Mouse (Mus musculus) liver, embryonic 14 days (tissue): ENCODE results near the gene Sept12. TPM values are rescaled to one million over a fixed set of nuclear protein-coding genes. Genes with fewer than 3 reads are reported as not detected.

Experiments used
- polyA plus RNA-seq: library from polyadenylated mRNA; depleted of rRNA; stranded (reverse); fragments of >200 nt; gene quantifications from 2 replicates; pipeline ENCODE4 v1.2.3, GENCODE M21; 2012; rRNA removed

Gene Sept12
- polyA plus RNA-seq, result not detected in 2 replicates

GRCm38 (mm10) chr16:4997553-4997952 lies at the start of gene Sept12:
Sept12 (minus strand) TSS chr16:4997852.

GRCm38 (mm10) chr16:5013054-5013838 lies 15.6 kb upstream of the Sept12 start, which contains the start of gene Rogdi:
Rogdi (minus strand) TSS chr16:5013553.

DNA sequence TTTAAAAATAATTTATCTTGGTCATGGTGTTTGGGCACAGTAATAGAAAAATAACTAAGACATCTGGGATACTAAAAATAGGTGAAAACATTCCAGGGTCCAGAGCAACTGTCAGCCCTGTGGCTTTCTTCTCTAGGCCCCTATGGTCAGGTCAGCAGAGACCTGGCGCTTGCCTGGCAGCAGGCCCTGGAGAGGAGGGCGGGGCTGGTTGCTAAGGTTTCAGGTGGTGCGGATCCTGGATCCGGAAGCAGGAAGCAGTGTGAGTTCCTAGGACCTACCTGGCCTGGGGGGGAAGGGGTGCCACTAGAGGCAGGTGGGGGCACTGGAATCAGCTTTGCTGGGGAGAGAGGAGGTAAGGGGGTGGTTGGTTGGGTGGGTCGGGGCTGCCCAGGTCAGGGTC lies 9.4 kb upstream of the Sept12 start, which contains the start of gene Smim22:
Smim22 (plus strand) TSS at position 222 of the 400 bp plus-strand sequence.

DNA sequence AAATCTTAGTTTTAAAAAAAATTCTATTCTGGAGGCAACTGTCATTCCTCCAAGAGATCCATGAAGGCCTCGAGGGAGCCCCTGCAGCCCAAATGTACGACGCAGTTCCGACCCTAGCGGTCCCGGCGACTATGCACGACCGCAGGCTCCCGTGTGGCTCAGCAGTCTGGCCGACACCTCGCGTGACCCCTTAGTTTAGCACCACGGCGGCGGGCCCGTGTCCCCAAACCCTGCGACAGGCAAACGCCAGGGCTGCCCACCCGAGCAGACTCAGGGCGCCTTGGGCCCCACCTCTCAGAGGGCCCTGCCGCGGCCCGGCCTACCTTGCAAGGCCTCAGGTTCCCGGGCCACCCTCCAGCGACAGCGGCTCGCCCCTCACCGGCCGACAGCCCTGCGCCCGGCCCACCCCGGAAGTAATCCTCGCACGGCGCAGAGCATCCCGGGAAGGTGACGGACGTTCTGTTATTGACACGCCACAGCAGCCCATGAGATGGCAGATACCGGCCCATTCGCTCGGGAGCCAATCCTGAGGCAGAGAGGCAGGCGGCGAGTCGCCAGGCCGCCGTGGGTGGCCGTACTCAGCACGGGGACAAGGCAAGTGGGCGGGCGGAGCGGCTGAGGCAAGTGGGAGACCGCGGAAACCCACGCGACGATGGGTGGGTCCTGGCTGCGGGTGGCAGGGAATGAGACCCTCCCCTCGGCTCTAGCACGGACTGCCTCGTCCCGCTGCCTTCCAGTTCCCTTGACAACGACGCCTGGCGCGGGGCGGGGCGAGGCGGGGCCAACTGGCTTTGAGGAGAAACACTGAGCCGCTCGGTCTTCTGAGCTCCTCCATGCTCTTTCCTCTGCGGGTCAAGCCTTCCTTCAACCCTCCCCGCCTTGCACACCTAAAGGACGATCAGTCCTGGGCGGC lies 33.6 kb downstream of the Sept12 start, which contains the start of gene Anks3:
Anks3 (minus strand) TSS at position 409 of the 913 bp plus-strand sequence.

DNA sequence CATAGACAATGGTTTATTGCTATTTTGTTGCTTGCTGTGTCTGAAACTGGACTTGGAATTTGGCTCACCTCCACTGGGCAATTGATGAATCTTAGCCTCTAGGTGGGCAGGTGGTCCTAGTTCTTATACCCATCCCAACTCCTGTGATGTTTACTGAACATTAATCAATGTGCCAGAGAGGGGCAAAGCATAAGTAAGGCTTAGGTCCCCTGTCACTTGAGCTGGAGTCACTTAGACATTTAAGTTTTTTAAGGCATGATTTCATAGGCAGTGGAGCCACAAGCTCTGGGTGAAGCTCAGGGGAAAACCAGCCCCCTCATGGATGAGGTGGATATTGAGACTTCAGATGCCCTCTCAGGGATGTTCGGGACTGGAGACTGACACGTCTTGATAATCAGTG lies 59.2 kb downstream of the Sept12 start, which contains the start of gene Nudt16l1:
Nudt16l1 (plus strand) TSS at position 301 of the 400 bp plus-strand sequence.

Other genes starting within 250 kb of the Sept12 start
- 8.9 and 9.6 TPM in 2 replicates for gene Cdip1, start 207.6 kb downstream of the Sept12 start, polyA plus RNA-seq
- gene 4930562C15Rik, start 162.4 kb downstream of the Sept12 start, polyA plus RNA-seq, result not detected in 2 replicates
- 5.2 and 5.5 TPM in 2 replicates for gene Ubald1, start 117.5 kb downstream of the Sept12 start, polyA plus RNA-seq
- gene Mgrn1, start 111.6 kb downstream of the Sept12 start, polyA plus RNA-seq, result 12.4 and 15.5 TPM in 2 replicates
- 26.2 and 28.3 TPM in 2 replicates for gene Nudt16l1, start 59.1 kb downstream of the Sept12 start, polyA plus RNA-seq
- 15.7 and 16.9 TPM in 2 replicates for gene Anks3, start 33.6 kb downstream of the Sept12 start, polyA plus RNA-seq
- 11.0 and 11.4 TPM in 2 replicates for gene Smim22, start 9.4 kb upstream of the Sept12 start, polyA plus RNA-seq
- gene Rogdi, start 15.7 kb upstream of the Sept12 start, polyA plus RNA-seq, result 26.7 and 35.6 TPM in 2 replicates
- gene Glyr1, start 52.0 kb upstream of the Sept12 start, polyA plus RNA-seq, result 26.4 and 29.9 TPM in 2 replicates
- 10.1 and 14.1 TPM in 2 replicates for gene Ubn1, start 52.2 kb upstream of the Sept12 start, polyA plus RNA-seq
- 0.27 and 0.54 TPM in 2 replicates for gene Ppl, start 134.6 kb upstream of the Sept12 start, polyA plus RNA-seq
- gene Sec14l5, start 149.3 kb upstream of the Sept12 start, polyA plus RNA-seq, result 0.01 and 0.02 TPM in 2 replicates
- gene Nagpa, start 206.2 kb upstream of the Sept12 start, polyA plus RNA-seq, result 10.7 and 10.8 TPM in 2 replicates
- 0.46 and 0.55 TPM in 2 replicates for gene AU021092, start 224.4 kb upstream of the Sept12 start, polyA plus RNA-seq
- 9.9 and 11.4 TPM in 2 replicates for gene Alg1, start 235.8 kb upstream of the Sept12 start, polyA plus RNA-seq